Mouse (Mus musculus): ENCODE measurements at regions not wholly inside any gene's neighbourhood (a gene's known extent, or its start where the extent isn't known, plus 50 kb on each side); places are given as distances from the start of the nearest gene placed in this dataset.

DNA sequence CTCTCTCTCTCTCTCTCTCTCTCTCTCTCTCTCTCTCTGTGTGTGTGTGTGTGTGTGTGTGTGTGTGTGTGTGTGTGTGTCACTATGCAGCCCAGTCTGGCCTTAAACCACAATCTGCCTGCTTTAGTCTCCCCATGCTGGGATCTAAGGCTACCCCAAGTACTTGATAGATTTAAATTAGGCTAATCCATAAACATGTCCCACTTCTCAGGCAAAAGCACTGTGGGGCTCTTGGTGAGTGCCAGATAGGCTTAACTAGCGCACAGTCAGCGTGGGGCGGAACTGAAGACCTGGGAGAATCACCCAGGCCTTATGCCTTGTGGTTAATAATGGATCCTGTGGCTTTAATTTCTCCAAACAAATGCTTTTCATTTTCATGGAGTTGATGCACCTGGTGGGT lies 180.6 kb downstream of the Gm26897 start:
- no peak for TF ChIP-seq CTCF (IDR thresholded peaks at IDR 0.05)
- no peak for TF ChIP-seq EP300 (IDR thresholded peaks at IDR 0.05)
